Mouse (Mus musculus) neural tube, embryonic 14.5 days (tissue): Measurements from ENCODE around the gene Tbc1d22b. TPM values are rescaled to one million over a fixed set of nuclear protein-coding genes. Genes with fewer than 3 reads are reported as not detected.

Experiments
- ATAC-seq: fragments of 200-750 bp; cut with Nextera tagmentation; 2 replicates; pipeline ENCODE4 v1.8.0; 2017; ENCODE audit warnings: low read depth, mild to moderate bottlenecking, moderate TSS enrichment, moderate library complexity
- H3K27ac ChIP-seq: fragments of 300-500 bp; sonication (generic); 2 replicates; pipeline ENCODE4 v1.5.1; 2014; ENCODE audit warnings: low read depth, mild to moderate bottlenecking, control low read depth, low read length, moderate library complexity, mixed read lengths
- H3K27me3 ChIP-seq: fragments of 300-500 bp; sonication (generic); 2 replicates; pipeline ENCODE4 v1.6.1; 2014; ENCODE audit warnings: low read length; ENCODE audit not compliant: control insufficient read depth, insufficient read depth
- H3K36me3 ChIP-seq: fragments of 300-500 bp; sonication (generic); 2 replicates; pipeline ENCODE4 v1.6.1; 2014; ENCODE audit warnings: low read length, mixed read lengths; ENCODE audit not compliant: control insufficient read depth, insufficient read depth
- H3K4me1 ChIP-seq: fragments of 300-500 bp; sonication (generic); 2 replicates; pipeline ENCODE4 v1.6.1; 2014; ENCODE audit warnings: low read length; ENCODE audit not compliant: control insufficient read depth, insufficient read depth
- H3K4me2 ChIP-seq: fragments of 300-500 bp; sonication (generic); 2 replicates; pipeline ENCODE4 v1.6.1; 2014; ENCODE audit warnings: mild to moderate bottlenecking, low read depth, low read length, control low read depth
- H3K4me3 ChIP-seq: fragments of 300-500 bp; sonication (generic); 2 replicates; pipeline ENCODE4 v1.5.1; 2014; ENCODE audit warnings: low read depth, low read length, control low read depth, mixed read lengths
- H3K9ac ChIP-seq: fragments of 300-500 bp; sonication (generic); replicated peaks from 2 replicates; pipeline ENCODE4 v1.6.1; 2014; ENCODE audit warnings: low read depth, mild to moderate bottlenecking, control low read depth, low read length, mixed read lengths
- H3K9me3 ChIP-seq: fragments of 300-500 bp; sonication (generic); 2 replicates; pipeline ENCODE4 v1.6.1; 2016; ENCODE audit warnings: low read length; ENCODE audit not compliant: control insufficient read depth
- WGBS: fragments of 180-500 bp; shearing (Covaris S2); extraction: QIAGEN DNeasy Blood & Tissue Kit; methylation state at CpG from one replicate; pipeline ENCODE4 v1.1.7; 2014; 5-methylcytosine and 5-hydroxymethylcytosine counted together
- polyA plus RNA-seq: library from polyadenylated mRNA; unstranded; fragments of >200 nt; fragmentation: Nextera tagmentation; extraction: Ambion mirVana; gene quantifications from 2 replicates; pipeline ENCODE4 v1.2.1, GENCODE M21; 2014

The Tbc1d22b gene
- polyA plus RNA-seq, result 25.5 and 26.5 TPM in 2 replicates

DNA sequence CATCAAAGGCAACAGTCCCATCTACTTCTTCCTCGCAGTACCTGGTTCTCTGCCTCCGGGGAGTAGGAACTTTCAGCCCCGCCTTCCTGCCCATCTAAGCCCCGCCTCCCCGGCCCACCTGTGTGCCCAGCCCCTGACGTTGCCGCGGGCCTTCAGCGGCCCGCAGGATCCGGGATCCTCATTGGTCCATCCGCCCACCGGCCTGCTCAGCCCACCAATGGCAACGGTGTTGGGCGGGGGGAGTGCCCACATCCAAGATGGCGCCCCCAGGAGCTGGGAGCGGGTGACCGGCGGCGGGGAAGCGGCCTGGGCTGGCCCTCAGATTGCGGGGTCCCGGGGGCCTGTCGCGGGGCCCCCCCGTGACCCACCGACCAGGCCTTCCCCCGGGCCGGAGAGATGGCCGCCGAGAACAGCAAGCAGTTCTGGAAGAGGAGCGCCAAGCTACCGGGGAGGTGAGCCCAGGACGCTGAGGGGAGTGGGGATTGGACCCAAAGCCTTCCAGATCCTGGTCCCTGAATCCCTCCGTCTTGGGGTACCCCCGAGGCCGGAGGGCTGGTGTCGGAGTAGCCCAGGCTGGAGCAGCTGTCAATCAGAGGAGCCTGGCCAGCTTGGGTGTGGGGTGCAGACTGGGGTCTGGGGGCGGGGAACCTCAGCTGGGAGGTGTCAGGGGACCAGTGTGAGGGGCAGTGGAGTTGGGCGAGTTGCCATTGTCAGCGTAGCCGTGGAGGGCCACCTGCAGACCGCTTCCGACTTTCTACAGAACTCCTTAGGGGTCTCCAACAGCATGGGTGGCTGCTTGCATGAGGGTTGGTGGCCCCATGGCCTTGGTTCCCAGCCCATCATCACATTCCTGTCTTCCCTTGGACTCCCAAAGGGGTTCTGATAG lies at the start of gene Tbc1d22b, which contains the start of gene Gm17657:
Tbc1d22b (plus strand) TSS at position 243 of the 886 bp plus-strand sequence.
Gm17657 (minus strand) TSS at position 96 of the 886 bp plus-strand sequence.
- H3K9me3 ChIP-seq, result no peaks in the 10 kb centered on the region
- peak within 1 kb of the TSS; percentile 94 for H3K4me3 ChIP-seq
- H3K27ac ChIP-seq, result peak within 1 kb of the TSS; percentile 25; the same call in 1 of the 2 replicates
- H3K4me1 ChIP-seq, result peaks cover 14% of the 10 kb centered on the region
- ATAC-seq, result peak; percentile 99
- no peaks in the 10 kb centered on the region for H3K36me3 ChIP-seq
- WGBS, result under 1% methylated on average over 44 of the region's 44 CpGs
- no peaks in the 10 kb centered on the region for H3K27me3 ChIP-seq
- peak within 1 kb of the TSS; percentile 96 for H3K4me2 ChIP-seq
- peak within 1 kb of the TSS; percentile 87 for H3K9ac ChIP-seq

DNA sequence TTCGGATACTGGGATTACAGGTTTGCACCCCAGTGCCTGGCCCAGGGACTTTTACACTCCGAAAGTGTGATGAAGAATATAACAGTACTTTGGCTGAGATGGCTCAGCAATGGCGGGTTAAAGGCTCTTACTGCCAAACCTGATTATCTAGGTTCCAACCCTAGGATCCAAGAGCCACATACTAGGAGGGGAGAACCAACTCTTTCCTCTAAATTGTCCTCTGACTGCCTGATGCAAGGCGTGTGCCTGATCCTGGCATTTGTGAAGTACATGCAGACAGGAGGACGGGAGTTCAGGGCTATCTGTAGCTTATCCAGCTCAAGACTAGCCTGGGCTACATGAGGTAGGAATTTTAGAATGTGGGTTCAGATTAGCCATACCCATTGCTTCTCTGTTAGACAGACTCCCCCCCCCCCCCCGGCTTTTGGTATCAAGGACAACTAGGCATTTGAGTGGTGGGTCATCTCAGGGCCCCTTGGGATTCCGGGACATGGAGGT lies 49.3 kb upstream of the Tbc1d22b start:
- no peaks in the 10 kb centered on the region for H3K4me1 ChIP-seq
- no peak overlapping the region for H3K9ac ChIP-seq
- no peaks in the 10 kb centered on the region for H3K9me3 ChIP-seq
- 87% methylated on average over 7 of the region's 7 CpGs for WGBS
- ATAC-seq, result no peak
- no peak overlapping the region for H3K4me2 ChIP-seq
- no peak overlapping the region for H3K27ac ChIP-seq
- no peaks in the 10 kb centered on the region for H3K27me3 ChIP-seq
- no peaks in the 10 kb centered on the region for H3K36me3 ChIP-seq
- H3K4me3 ChIP-seq, result no peak overlapping the region

DNA sequence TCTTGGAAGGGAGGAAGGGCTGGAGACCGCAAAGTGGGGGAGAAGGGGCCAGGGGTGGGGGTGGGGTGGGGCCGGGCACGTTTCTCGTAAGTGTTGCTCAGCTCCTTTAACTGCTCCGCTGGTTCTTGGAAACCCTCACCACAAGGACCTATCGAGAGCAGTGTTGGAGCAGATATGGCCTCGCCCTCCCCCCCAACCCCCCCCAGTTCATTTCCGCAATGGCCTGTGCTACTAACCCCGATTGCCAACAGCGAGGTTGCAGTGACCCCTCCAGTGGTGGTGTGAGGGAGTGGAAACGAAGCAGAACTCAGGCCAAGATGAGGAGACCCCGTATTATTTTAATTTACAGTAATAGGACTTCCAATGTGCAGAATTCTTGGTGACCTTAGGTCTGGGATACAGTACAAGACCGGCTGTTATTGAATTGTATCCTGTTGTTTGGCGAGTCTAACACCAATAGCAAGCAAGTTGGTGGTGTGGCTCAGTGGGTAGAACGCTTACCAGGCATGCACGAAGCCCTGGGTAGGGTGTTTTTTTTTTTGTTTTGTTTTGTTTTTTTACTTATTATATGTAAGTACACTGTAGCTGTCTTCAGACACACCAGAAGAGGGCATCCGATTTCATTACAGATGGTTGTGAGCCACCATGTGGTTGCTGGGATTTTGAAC lies 48.6 kb upstream of the Tbc1d22b start:
- Histone ChIP-seq H3K9ac (no peak overlapping the region), H3K27me3 (no peaks in the 10 kb centered on the region), H3K9me3 (no peaks in the 10 kb centered on the region), H3K36me3 (no peaks in the 10 kb centered on the region), H3K27ac (no peak overlapping the region), H3K4me3 (no peak overlapping the region), H3K4me1 (no peaks in the 10 kb centered on the region), H3K4me2 (no peak overlapping the region)
- 79% methylated on average over 17 of the region's 17 CpGs for WGBS
- ATAC-seq, result no peak

GRCm38 (mm10) chr17:29502005-29502668 lies 47.4 kb upstream of the Tbc1d22b start:
- Histone ChIP-seq H3K4me1 (no peaks in the 10 kb centered on the region), H3K36me3 (no peaks in the 10 kb centered on the region), H3K9ac (no peak overlapping the region), H3K4me2 (no peak overlapping the region), H3K27me3 (no peaks in the 10 kb centered on the region), H3K27ac (no peak overlapping the region), H3K9me3 (no peaks in the 10 kb centered on the region), H3K4me3 (no peak overlapping the region)
- no peak for ATAC-seq
- WGBS, result 90% methylated on average over 7 of the region's 7 CpGs

GRCm38 (mm10) chr17:29502669-29503665 lies 46.6 kb upstream of the Tbc1d22b start:
- no peaks in the 10 kb centered on the region for H3K27me3 ChIP-seq
- no peaks in the 10 kb centered on the region for H3K9me3 ChIP-seq
- H3K9ac ChIP-seq, result no peak overlapping the region
- 29% methylated on average over 32 of the region's 32 CpGs for WGBS
- no peaks in the 10 kb centered on the region for H3K36me3 ChIP-seq
- no peak overlapping the region; the same call in 1 of the 2 replicates for H3K4me2 ChIP-seq
- H3K4me3 ChIP-seq, result no peak overlapping the region
- H3K27ac ChIP-seq, result no peak overlapping the region
- no peak for ATAC-seq
- no peaks in the 10 kb centered on the region for H3K4me1 ChIP-seq

- H3K9ac ChIP-seq, result no peak overlapping the region
- H3K27ac ChIP-seq, result no peak overlapping the region
- no peak for ATAC-seq
- no peaks in the 10 kb centered on the region for H3K9me3 ChIP-seq
- no peaks in the 10 kb centered on the region for H3K36me3 ChIP-seq
- WGBS, result 83% methylated on average over 5 of the region's 5 CpGs
- H3K4me1 ChIP-seq, result no peaks in the 10 kb centered on the region
- H3K27me3 ChIP-seq, result no peaks in the 10 kb centered on the region
- no peak overlapping the region for H3K4me2 ChIP-seq
- H3K4me3 ChIP-seq, result no peak overlapping the region
Observed at GRCm38 (mm10) chr17:29503700-29504099, 45.9 kb upstream of the Tbc1d22b start.

GRCm38 (mm10) chr17:29508927-29509608 lies 40.5 kb upstream of the Tbc1d22b start:
- no peak for ATAC-seq
- Histone ChIP-seq H3K27me3 (no peaks in the 10 kb centered on the region), H3K4me2 (no peak overlapping the region), H3K36me3 (no peaks in the 10 kb centered on the region), H3K9ac (no peak overlapping the region), H3K4me1 (no peaks in the 10 kb centered on the region), H3K9me3 (no peaks in the 10 kb centered on the region), H3K27ac (no peak overlapping the region), H3K4me3 (no peak overlapping the region)
- WGBS, result 73% methylated on average over 12 of the region's 12 CpGs
